Mouse (Mus musculus) G1E (cell line): ENCODE results near the gene Ppil2. TPM values are rescaled to one million over a fixed set of nuclear protein-coding genes. Genes with fewer than 3 reads are reported as not detected.

ENCODE experiments used
- ATAC-seq: 2 replicates; pipeline ENCODE4 v1.8.0; 2016; ENCODE audit warnings: mild to moderate bottlenecking; ENCODE audit not compliant: insufficient number of reproducible peaks, poor library complexity, low FRiP score, severe bottlenecking; ENCODE audit errors: extremely low read depth
- DNase-seq: peaks from one replicate; pipeline ENCODE4 v3.0.0; 2012; ENCODE audit warnings: low spot score
- H3K27me3 ChIP-seq: 2 replicates; pipeline ENCODE4 v1.6.1; 2012; ENCODE audit warnings: mild to moderate bottlenecking, low read length, inconsistent platforms; ENCODE audit not compliant: insufficient read depth
- H3K36me3 ChIP-seq: replicated peaks from 2 replicates; pipeline ENCODE3; 2012; ENCODE audit warnings: mild to moderate bottlenecking, inconsistent platforms
- H3K4me1 ChIP-seq: 2 replicates; pipeline ENCODE4 v1.6.1; 2012; ENCODE audit warnings: low read depth, low read length, inconsistent platforms, mixed read lengths; ENCODE audit not compliant: insufficient read depth
- H3K4me3 ChIP-seq: 2 replicates; pipeline ENCODE4 v1.5.1; 2012; ENCODE audit warnings: low read depth, mild to moderate bottlenecking, inconsistent platforms, low read length, moderate library complexity, mixed read lengths
- H3K9me3 ChIP-seq: replicated peaks from 2 replicates; pipeline ENCODE4 v1.6.1; 2012; ENCODE audit warnings: inconsistent platforms
- CTCF ChIP-seq: IDR thresholded peaks from 2 replicates; pipeline ENCODE4 v1.5.1; 2012; ENCODE audit warnings: low read depth, low read length, inconsistent platforms, mixed read lengths
- GATA1 ChIP-seq: IDR thresholded peaks from 2 replicates; pipeline ENCODE4 v1.6.1; 2012; ENCODE audit warnings: borderline replicate concordance, low read length, inconsistent platforms, mixed read lengths
- GATA2 ChIP-seq: IDR thresholded peaks from 2 replicates; pipeline ENCODE4 v1.6.1; 2012; ENCODE audit warnings: low read depth, low read length, inconsistent platforms, borderline replicate concordance
- POLR2AphosphoS5 ChIP-seq: IDR thresholded peaks from 2 replicates; pipeline ENCODE4 v1.6.1; 2012; ENCODE audit warnings: low read depth, low read length, inconsistent platforms; ENCODE audit not compliant: insufficient replicate concordance
- TAL1 ChIP-seq: conservative IDR thresholded peaks from 2 replicates; pipeline ENCODE4 v1.6.1; 2012; ENCODE audit warnings: low read depth, low read length, inconsistent platforms, mixed read lengths
- polyA plus RNA-seq: library from polyadenylated mRNA; stranded (reverse); fragments of >175 nt; gene quantifications from 2 replicates; pipeline ENCODE4 v1.2.3, GENCODE M21; 2012
- total RNA-seq, 2 experiments: library from RNA; stranded (forward) in 1 of 2; stranded (reverse) in 1 of 2; fragments of 200-1000 nt in 1 of 2; fragments of >200 nt in 1 of 2; fragmentation: Nextera tagmentation in 1 of 2; gene quantifications; 2 replicates each; pipeline ENCODE4 v1.2.3; 2014 to 2017

The Ppil2 gene
- total and polyA plus RNA-seq, 3 experiments: 65.1 to 127 (median 110) TPM

DNA sequence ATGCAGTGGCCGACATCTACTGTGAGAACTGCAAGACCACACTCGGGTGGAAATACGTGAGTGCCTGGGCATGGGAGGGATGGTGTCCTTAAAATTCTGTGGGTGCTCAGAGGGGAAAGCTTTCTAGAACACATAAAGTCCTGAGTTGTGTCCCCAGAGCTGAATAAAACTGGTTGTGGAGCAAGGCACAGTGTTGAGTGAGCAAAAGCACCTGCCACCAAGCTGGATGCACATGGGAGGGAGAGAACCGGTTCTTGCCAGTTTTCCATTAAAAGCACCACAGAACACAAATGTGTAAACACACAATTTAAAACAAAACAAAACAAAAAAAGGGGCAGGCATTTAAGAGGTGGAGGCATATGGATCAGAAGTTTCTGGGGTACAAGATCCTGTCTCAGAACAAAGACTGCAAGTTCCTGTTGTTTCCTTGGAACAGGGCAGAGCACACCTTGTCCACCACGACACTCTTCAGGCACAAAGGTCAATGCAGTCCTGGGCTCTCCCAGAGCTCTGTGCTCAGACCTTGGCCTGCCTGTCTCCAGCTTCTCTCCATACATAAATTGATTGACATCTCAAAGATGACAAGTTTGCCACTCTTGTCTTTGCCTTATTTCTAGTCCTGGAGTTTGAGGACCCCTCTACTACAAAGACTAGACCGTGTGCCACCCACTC lies 28.8 kb downstream of the Ppil2 start:
- DNase-seq: no peak
- TF ChIP-seq TAL1: no peak
- no peak for TF ChIP-seq POLR2AphosphoS5
- no peak for TF ChIP-seq GATA1
- TF ChIP-seq GATA2: no peak
- no peak for TF ChIP-seq CTCF
- H3K4me1 ChIP-seq: peaks cover 8% of the 10 kb centered on the region
- H3K27me3 ChIP-seq: no peaks in the 10 kb centered on the region; the same call in 1 of the 2 replicates
- peaks cover 60% of the 10 kb centered on the region for H3K36me3 ChIP-seq
- no peaks in the 10 kb centered on the region for H3K9me3 ChIP-seq
- no peak for ATAC-seq
- no peak overlapping the region for H3K4me3 ChIP-seq

DNA sequence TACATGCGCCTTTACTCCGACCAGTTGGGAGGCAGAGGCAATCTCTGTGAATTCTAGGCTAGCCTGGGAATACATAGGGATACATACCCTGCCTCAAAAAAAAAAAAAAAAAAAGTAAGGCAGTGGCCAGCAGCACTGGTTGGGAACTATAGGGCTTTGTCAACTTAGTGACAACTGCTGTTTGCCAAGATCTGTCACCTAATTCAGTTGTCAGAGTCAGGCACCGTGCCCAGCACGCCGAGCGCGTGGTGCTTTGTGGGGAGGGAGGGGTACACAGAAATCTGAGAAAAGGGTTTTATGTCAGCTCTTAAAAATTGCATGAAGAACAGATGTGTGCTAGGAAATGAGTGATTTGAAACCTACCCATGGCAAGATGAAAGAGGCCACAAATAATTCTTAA lies 33.0 kb downstream of the Ppil2 start:
- no peak overlapping the region for H3K4me3 ChIP-seq
- H3K4me1 ChIP-seq: peaks cover 11% of the 10 kb centered on the region
- H3K9me3 ChIP-seq: 0 out of 2 replicates have a peak, but pooled peaks cover 4% of the 10 kb centered on the region
- peaks cover 13% of the 10 kb centered on the region for H3K27me3 ChIP-seq
- DNase-seq (no peak), ATAC-seq (no peak)
- no peak for TF ChIP-seq GATA1
- no peak for TF ChIP-seq TAL1
- no peak for TF ChIP-seq POLR2AphosphoS5
- no peak for TF ChIP-seq GATA2
- TF ChIP-seq CTCF: no peak
- H3K36me3 ChIP-seq: peaks cover 19% of the 10 kb centered on the region

DNA sequence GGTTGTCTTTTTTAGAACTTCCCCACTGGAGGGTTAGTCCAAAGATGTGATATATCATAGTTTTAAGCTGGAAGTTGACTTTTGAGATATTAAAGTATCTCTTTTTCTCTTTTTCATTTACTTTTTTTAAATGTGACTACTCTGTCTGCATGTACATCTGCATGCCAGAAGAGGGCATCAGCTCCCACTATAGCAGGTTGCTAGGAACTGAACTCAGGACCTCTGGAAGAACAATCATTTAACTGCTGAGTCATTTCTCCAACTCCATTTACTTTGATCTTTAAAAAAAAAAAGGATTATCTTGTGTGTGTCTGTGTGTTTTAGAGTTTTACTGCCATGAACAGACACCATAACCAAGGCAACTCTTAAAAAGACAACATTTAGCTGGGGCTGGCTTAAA lies 34.2 kb downstream of the Ppil2 start:
- Histone ChIP-seq H3K4me3 (no peak overlapping the region), H3K9me3 (0 out of 2 replicates have a peak, but pooled peaks cover 4% of the 10 kb centered on the region), H3K4me1 (peaks cover 11% of the 10 kb centered on the region), H3K36me3 (peaks cover 8% of the 10 kb centered on the region), H3K27me3 (peaks cover 19% of the 10 kb centered on the region)
- TF ChIP-seq CTCF (no peak), TAL1 (no peak), GATA2 (no peak), GATA1 (no peak), POLR2AphosphoS5 (no peak)
- DNase-seq (no peak), ATAC-seq (no peak)

DNA sequence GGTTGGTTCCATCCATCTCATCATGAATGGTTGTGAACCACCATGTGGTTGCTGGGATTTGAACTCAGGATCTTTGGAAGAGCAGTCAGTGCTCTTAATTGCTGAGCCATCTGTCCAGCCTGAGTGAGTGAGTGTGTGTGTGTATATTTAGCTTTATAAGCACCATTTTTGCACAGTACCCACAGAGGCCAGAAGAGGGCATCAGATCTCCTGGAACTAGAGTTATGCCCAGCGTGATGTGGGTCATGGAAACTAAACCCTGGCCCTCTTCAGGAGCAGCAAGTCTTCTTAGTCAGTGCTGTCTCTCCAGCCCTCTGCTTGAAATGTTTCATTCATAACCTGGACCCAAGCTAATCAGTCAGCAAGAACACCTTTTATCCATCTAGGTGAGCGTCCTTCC lies 34.8 kb downstream of the Ppil2 start:
- no peak for ATAC-seq
- Histone ChIP-seq H3K9me3 (0 out of 2 replicates have a peak, but pooled peaks cover 4% of the 10 kb centered on the region), H3K36me3 (peaks cover 2% of the 10 kb centered on the region), H3K27me3 (peaks cover 19% of the 10 kb centered on the region), H3K4me1 (peaks cover 7% of the 10 kb centered on the region), H3K4me3 (no peak overlapping the region)
- DNase-seq: no peak
- TF ChIP-seq CTCF (no peak), TAL1 (no peak), POLR2AphosphoS5 (no peak), GATA2 (no peak), GATA1 (no peak)

DNA sequence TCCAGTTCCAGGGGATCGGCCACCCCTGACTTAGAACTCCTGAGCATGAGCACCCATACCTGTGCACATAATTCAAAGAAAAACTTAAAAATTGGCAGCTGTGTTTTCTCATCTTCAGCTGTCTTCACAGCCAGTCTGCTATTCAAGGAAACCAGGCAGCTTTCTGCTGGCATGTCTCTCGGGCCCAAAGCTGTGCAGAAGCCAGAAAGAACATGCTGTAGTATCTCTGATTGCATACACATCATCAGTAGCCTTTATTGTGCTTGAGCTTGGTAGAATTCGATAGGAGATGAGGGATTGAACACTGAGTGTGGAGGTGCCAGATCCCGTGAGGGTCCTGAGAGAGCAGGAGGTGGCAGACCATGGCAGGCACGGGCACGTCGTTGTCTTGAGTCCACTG lies 38.1 kb downstream of the Ppil2 start:
- Histone ChIP-seq H3K4me3 (no peak overlapping the region), H3K27me3 (peaks cover 26% of the 10 kb centered on the region), H3K36me3 (no peaks in the 10 kb centered on the region), H3K4me1 (peaks cover 21% of the 10 kb centered on the region), H3K9me3 (0 out of 2 replicates have a peak, but pooled peaks cover 4% of the 10 kb centered on the region)
- ATAC-seq (no peak), DNase-seq (no peak)
- TF ChIP-seq GATA2 (no peak), CTCF (no peak)

DNA sequence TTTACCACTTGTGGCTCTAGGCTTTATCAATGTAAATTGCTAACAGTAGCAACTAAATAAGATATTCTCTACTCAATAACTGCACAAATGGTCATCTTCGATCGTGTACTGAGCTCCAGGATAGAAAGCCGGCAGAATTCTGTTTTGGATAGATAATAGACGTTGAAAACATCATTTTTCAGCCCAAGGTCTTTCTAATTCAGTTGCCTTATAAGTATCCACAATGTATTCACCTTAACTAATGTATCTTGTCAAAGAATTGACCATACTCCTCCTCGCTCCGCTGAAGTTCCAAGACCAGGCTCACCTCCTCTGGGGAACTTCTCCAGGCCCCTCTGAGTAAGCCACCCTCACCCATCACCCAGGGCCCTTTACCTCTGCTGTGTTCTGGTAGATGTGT lies 40.3 kb downstream of the Ppil2 start:
- H3K4me1 ChIP-seq: peaks cover 16% of the 10 kb centered on the region
- no peaks in the 10 kb centered on the region for H3K36me3 ChIP-seq
- H3K4me3 ChIP-seq: no peak overlapping the region; the same call in 1 of the 2 replicates
- peaks cover 35% of the 10 kb centered on the region for H3K27me3 ChIP-seq
- no peak for ATAC-seq
- TF ChIP-seq TAL1 (no peak), POLR2AphosphoS5 (no peak)
- H3K9me3 ChIP-seq: 0 out of 2 replicates have a peak, but pooled peaks cover 4% of the 10 kb centered on the region
- no peak for DNase-seq
